Mouse (Mus musculus) adrenal gland (tissue): ENCODE data around the gene Pcdh15.

Source experiments
- intact Hi-C: fragments of 180-260 bp; cut with DNase I; formaldehyde crosslinking; loops from one replicate; pipeline ENCODE4 v1.15.1; 2025

Gene Pcdh15

GRCm38 (mm10) chr10:74269637-74270269 lies 1170.6 kb downstream of the Pcdh15 start:
- intact Hi-C loops: no loop called here

DNA sequence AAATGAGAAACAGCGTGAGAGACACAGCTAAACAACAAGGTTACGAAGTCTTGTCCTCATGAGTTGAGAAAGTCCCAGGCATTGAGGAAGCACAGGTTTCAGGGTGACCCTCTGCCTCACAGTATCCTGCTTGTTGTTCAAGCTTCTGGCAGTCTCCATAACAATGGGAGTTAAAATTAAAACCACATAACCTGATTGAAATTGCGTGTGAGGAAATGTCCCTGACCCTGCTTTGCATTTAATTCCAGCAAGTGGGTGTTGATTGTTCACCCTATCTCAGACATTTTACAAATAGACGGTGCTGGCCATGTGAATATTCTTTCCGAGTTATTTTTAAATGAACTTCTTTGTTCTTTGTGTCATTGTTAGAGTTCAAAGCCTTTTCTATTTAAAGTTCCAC lies 1171.8 kb downstream of the Pcdh15 start:
- intact Hi-C loops: no loop called here

GRCm38 (mm10) chr10:74304120-74304519 lies 1205.0 kb downstream of the Pcdh15 start:
- intact Hi-C loops: no loop called here

DNA sequence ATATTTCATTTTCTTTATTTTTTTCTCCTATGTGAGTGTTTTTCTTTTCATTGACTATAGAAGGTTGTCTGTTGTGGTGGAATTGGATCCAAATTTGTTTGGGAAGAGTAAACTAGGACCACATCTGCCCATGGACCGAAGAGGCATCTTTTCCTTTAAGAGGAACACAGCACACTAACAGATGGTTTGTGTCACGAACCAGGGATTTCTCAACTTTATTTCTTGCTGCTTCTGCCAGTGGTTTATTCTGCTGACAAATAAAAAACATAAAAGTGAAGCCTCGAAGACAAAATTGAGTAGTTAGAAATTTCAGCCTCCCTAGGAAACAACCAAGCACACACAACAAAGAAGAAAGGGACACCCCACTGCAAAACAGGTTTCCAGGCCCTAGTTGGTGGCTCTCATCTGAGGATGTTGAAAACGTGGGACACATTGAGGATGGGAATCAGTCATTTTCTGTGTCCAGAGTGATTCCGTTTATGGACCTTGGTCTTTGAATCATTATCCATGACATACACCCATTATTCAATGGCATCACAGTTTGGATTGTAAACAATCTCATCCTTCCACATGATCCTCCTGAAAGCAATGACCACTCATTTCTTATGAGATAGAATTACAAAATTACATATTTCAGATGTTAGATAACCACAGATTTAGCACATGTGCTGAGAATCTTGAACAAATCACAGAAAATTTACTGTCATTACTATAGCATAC lies 1206.5 kb downstream of the Pcdh15 start:
- intact Hi-C loops: no loop called here

DNA sequence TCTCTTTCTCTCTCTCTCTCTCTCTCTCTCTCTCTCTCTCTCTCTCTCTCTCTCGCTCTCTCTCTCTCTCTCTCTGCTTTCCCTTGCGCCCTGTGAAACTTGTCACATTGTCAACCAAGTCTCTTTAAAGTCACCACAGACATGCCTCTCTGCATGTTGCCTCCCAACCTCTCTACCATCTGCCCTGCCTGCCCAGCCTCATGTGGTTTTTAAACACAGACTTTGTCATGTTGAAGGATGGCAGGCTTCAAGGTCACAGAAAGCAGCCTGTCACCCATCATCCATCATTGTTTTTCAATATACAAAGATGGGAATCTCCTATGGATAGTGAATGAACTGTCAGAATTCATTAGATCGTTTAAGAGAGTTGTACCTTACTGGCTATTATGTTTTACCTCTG lies 1207.9 kb downstream of the Pcdh15 start:
- intact Hi-C loops: no loop called here

GRCm38 (mm10) chr10:74316091-74316490 lies 1216.9 kb downstream of the Pcdh15 start:
- intact Hi-C loops: no loop called here

DNA sequence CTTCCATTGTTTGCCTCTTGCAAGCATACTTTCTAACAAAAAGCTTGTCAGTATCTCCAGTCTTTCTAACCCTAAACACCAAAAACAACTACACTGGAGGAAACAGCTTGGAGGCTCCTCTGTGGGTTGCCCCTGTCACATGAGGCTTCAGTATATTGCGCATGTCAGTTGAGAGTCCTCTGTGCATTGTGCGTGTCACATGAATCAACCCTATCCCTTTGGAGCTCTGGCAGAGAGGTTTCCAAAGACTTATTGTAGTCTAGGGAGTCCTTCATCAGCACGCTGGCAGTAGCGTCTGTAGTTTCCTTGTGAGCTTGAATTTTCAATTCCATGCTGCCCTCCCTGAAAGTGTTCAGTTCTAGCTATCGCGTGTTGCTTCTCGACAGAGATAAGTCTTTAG lies 1236.3 kb downstream of the Pcdh15 start:
- intact Hi-C loops: no loop called here

DNA sequence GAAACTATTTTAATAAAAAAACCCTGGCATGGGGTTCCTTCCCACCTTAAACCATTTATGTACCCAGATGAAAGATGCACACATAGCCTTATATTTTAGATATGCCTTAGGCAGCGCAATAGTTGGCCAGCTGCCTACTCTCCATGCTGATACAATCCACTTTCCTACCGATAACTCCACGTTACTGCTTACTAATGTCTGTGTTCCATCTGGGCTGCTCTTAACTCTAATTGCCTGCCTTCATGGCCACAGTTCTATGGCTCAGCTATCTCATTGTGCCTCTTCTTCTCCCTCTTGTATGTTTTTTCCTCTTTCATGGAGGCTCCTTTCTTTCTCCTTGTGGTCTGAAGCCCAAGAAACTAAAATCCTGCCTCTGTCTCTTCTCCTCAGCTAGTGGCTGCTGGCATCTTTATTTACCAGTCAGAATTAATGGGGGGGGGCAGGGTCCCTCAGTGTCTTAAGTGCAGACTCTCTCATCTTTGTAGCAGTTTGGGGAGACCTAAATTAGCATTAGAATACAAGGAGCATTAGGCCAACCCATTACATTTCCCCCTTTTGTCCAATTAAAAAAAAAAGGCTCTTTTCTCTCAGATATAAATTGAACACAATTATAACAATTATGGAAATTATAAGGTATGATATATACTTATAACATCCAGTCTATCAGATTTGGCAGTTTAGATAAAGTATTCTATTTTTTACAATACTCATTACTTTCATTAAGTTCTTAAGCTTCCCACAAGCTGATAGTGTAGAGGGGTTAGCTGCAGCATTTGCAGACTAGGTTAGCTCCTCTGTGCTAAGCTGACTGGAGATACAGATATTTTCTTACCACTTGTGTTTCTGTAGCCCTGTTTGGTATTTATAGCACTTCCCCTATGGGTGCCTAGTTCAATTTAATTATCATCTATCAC lies 1240.4 kb downstream of the Pcdh15 start:
- intact Hi-C loops: no loop called here

DNA sequence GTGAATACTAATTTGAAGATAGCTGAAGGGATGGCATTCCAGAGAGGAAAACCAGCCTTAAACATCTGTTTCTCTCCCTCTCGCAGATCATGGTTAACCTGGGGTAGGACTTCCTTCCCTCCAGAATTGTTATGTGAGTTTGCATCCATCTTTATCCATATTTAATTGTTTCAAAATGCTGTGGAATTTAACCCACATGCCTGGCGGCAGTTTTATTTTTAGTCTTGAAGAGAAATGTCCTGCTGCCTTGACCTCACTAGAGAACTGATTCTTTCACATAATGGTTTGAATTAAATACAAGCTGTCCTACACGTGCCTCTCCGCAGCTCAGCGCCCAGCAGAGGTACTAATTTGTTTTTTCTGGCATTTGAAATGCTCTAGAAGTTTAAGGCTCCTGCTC lies 1260.4 kb downstream of the Pcdh15 start:
- intact Hi-C loops: no loop called here

GRCm38 (mm10) chr10:74378697-74379096 lies 1279.6 kb downstream of the Pcdh15 start:
- intact Hi-C loops: no loop called here

- intact Hi-C loops: no loop called here
Measured at GRCm38 (mm10) chr10:74379276-74380134, 1280.4 kb downstream of the Pcdh15 start.

GRCm38 (mm10) chr10:74387538-74388499 lies 1288.7 kb downstream of the Pcdh15 start:
- intact Hi-C loops: no loop called here

DNA sequence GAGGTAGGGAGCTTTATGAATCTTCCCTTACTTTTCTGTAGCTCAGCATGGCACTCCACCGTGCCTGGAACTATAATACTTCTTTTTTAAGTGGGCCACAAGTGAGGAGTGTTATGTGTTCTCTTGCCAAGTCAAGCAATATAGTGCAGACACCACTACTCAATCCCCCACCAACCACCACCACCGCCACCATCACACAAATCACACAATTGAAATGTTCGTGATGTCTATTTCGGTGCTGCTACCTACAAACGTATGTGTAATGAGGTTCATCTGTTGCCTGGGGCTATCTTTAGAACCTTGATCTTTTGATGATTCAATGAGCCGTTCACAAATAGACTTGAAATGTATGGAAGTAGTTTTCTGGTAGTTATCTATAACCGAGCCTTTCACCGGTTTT lies 1304.0 kb downstream of the Pcdh15 start:
- intact Hi-C loops: no loop called here

DNA sequence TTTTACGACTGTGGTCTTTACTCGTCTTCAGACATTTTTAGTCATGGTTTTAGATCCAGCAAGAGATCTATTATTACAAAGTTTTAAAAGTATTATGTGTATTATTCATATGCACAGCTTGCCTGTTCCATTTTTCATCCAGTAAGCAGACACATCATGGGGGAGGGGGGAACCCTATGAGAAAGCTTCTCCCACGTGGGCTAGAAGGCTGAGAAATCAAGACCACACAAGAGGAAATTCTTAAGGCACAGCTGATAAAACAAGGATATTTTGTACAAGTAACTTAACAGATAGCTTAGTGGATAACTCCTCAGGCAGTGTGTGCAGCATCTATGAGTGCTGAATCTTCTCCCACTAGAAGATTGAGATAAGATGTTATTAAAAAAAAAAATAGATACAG lies 1314.9 kb downstream of the Pcdh15 start:
- intact Hi-C loops: no loop called here

DNA sequence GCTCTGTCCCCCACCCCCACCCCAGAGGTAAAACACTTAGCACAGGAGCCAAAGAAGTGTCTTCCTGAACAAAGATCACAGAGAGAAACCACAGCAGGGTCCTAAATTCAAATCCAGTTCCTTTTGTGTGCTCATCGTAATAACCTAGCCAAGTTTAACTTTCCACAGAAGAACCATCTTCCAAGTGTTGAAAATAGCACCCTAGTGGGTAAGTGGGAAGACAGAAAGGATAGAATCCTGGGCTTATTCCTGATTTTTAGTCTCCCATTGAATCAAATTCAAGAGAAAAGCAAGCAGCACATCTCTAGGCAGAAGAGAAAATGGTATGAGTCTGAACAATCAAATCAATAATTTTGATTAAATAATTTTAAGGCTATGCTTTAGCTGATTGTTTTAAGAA lies 1315.8 kb downstream of the Pcdh15 start:
- intact Hi-C loops: no loop called here

GRCm38 (mm10) chr10:74415359-74415758 lies 1316.2 kb downstream of the Pcdh15 start:
- intact Hi-C loops: no loop called here

DNA sequence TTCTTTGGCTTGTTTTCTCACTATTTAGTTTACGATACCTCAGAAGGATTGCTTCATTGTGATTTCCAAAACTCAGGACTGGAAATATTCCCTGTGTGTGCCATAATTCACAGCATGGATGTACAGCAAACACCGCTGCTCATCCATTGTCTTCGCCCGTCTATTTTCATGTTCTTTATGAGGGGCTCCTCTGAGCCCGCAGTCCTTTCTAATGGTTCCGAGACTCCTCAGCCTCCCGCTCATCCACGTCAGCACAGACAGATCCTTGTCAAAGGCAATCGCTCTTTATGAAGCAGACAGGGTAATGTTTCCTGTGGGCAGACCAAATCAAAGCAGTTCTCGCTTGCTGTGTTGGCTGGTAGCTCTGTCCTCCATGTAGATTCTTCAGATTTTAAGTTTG lies 1316.8 kb downstream of the Pcdh15 start:
- intact Hi-C loops: no loop called here

- intact Hi-C loops: no loop called here
Measured at GRCm38 (mm10) chr10:74450069-74450468, 1350.9 kb downstream of the Pcdh15 start.

DNA sequence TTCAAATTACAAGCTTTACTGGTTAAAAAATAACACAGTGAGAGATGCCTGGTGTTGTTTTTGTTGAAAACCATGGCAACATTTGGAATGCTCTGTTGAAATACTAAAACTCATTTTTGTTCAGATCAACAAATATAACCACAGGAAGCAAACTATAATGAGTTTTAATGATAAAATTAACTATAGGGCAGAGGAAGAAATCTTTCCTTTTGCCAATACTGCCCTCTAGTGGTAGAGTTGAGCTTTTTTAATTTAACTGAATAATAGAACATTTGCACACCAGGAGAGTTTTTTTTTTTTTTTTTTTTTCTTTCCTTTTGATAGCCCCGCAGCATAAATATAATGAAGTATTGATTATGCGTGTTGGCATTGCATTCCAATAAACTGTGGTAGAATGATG lies 1364.8 kb downstream of the Pcdh15 start:
- intact Hi-C loops: loop anchor here (5.0 kb wide), 2 partner anchors 247 to 383 kb away; no protein-coding TSS in a partner anchor

GRCm38 (mm10) chr10:74480779-74481178 lies 1381.6 kb downstream of the Pcdh15 start:
- intact Hi-C loops: no loop called here
